Mouse (Mus musculus) lung, postnatal 4 days (tissue): ENCODE data around the gene Pigm.

Experiments
- DNase-seq, 2 experiments: peaks; one replicate each; pipeline ENCODE4 v3.0.0; 2021

The Pigm gene

GRCm38 (mm10) chr1:172352453-172352852, 23.9 kb upstream of the Pigm start:
- DNase-seq: no peak

- no peak for DNase-seq
These were observed 21.0 kb upstream of the Pigm start for GRCm38 (mm10) chr1:172355336-172355735.

GRCm38 (mm10) chr1:172357550-172357949, 18.8 kb upstream of the Pigm start:
- DNase-seq: peak; percentile 64 to 75

GRCm38 (mm10) chr1:172358341-172358740, 18.0 kb upstream of the Pigm start:
- no peak for DNase-seq

- DNase-seq: peak; percentile 76 to 81
These were observed 11.7 kb upstream of the Pigm start for GRCm38 (mm10) chr1:172364684-172365083.

- DNase-seq: peak; percentile 62 to 78
These were observed 7.5 kb upstream of the Pigm start for GRCm38 (mm10) chr1:172368768-172369418.

- DNase-seq: no peak
These were observed 562 bp downstream of the Pigm start for GRCm38 (mm10) chr1:172376758-172377458.

GRCm38 (mm10) chr1:172380066-172380465, 3.7 kb downstream of the Pigm start:
- peak; percentile 40 to 56 for DNase-seq

- no peak for DNase-seq
These were observed 5.7 kb downstream of the Pigm start for GRCm38 (mm10) chr1:172382090-172382489.

- no peak for DNase-seq
These were observed 10.9 kb downstream of the Pigm start for GRCm38 (mm10) chr1:172387246-172387645.

- no peak for DNase-seq
These were observed 14.4 kb downstream of the Pigm start for GRCm38 (mm10) chr1:172390769-172391168.

- no peak for DNase-seq
These were observed 15.6 kb downstream of the Pigm start for GRCm38 (mm10) chr1:172391807-172392581.

- no peak for DNase-seq
These were observed 16.4 kb downstream of the Pigm start for GRCm38 (mm10) chr1:172392643-172393170.

GRCm38 (mm10) chr1:172393739-172394138, 17.4 kb downstream of the Pigm start:
- DNase-seq: no peak

- no peak for DNase-seq
These were observed 20.8 kb downstream of the Pigm start for GRCm38 (mm10) chr1:172396996-172397752.

- DNase-seq: no peak
These were observed 29.8 kb downstream of the Pigm start for GRCm38 (mm10) chr1:172406077-172406706.

- DNase-seq: peak in 1 of 2 experiments; percentile 22
These were observed 32.6 kb downstream of the Pigm start for GRCm38 (mm10) chr1:172408996-172409395.

GRCm38 (mm10) chr1:172409431-172409830, 33.1 kb downstream of the Pigm start:
- DNase-seq: no peak

GRCm38 (mm10) chr1:172410806-172411205, 34.5 kb downstream of the Pigm start:
- peak; percentile 47 to 77 for DNase-seq

- DNase-seq: peak; percentile 62 to 81
These were observed 35.9 kb downstream of the Pigm start for GRCm38 (mm10) chr1:172412204-172412603.

- no peak for DNase-seq
These were observed 37.3 kb downstream of the Pigm start for GRCm38 (mm10) chr1:172413491-172414230.
